Mouse (Mus musculus) embryonic facial prominence, embryonic 13.5 days (tissue): ENCODE data around the gene Nod2. TPM values are rescaled to one million over a fixed set of nuclear protein-coding genes. Genes with fewer than 3 reads are reported as not detected.

ENCODE experiments used
- ATAC-seq: fragments of 200-750 bp; cut with Nextera tagmentation; 2 replicates; pipeline ENCODE4 v1.8.0; 2017; ENCODE audit warnings: low read depth; ENCODE audit not compliant: insufficient number of reproducible peaks, insufficient read depth, low FRiP score, low TSS enrichment
- H3K27ac ChIP-seq: fragments of 300-500 bp; sonication (generic); 2 replicates; pipeline ENCODE4 v1.5.1; 2015; ENCODE audit warnings: moderate library complexity, mild to moderate bottlenecking, inconsistent platforms
- H3K27me3 ChIP-seq: fragments of 300-500 bp; sonication (generic); 2 replicates; pipeline ENCODE4 v1.6.1; 2015; ENCODE audit warnings: mild to moderate bottlenecking, inconsistent platforms
- H3K36me3 ChIP-seq: fragments of 300-500 bp; sonication (generic); 2 replicates; pipeline ENCODE4 v1.6.1; 2015; ENCODE audit warnings: mild to moderate bottlenecking, inconsistent platforms
- H3K4me1 ChIP-seq: fragments of 300-500 bp; sonication (generic); 2 replicates; pipeline ENCODE4 v1.6.1; 2015; ENCODE audit warnings: inconsistent platforms
- H3K4me2 ChIP-seq: fragments of 300-500 bp; sonication (generic); 2 replicates; pipeline ENCODE4 v1.6.1; 2015; ENCODE audit warnings: moderate library complexity, mild to moderate bottlenecking, inconsistent platforms
- H3K4me3 ChIP-seq: fragments of 300-500 bp; sonication (generic); 2 replicates; pipeline ENCODE4 v1.5.1; 2015; ENCODE audit warnings: mild to moderate bottlenecking, inconsistent platforms
- H3K9ac ChIP-seq: fragments of 300-500 bp; sonication (generic); 2 replicates; pipeline ENCODE4 v1.6.1; 2015; ENCODE audit warnings: mild to moderate bottlenecking, inconsistent platforms
- H3K9me3 ChIP-seq: fragments of 300-500 bp; sonication (generic); 2 replicates; pipeline ENCODE4 v1.6.1; 2016; ENCODE audit warnings: inconsistent platforms
- WGBS: fragments of 180-500 bp; shearing (Covaris S2); methylation state at CpG from one replicate; pipeline ENCODE4 v1.1.7; 2015; ENCODE audit warnings: mixed read lengths; 5-methylcytosine and 5-hydroxymethylcytosine counted together
- polyA plus RNA-seq: library from polyadenylated mRNA; unstranded; fragments of >200 nt; fragmentation: Nextera tagmentation; extraction: Ambion mirVana; gene quantifications from 2 replicates; pipeline ENCODE4 v1.2.1, GENCODE M21; 2015

Nod2 gene
- polyA plus RNA-seq, 1 experiment from 2014 or later, result 0.31 TPM

DNA sequence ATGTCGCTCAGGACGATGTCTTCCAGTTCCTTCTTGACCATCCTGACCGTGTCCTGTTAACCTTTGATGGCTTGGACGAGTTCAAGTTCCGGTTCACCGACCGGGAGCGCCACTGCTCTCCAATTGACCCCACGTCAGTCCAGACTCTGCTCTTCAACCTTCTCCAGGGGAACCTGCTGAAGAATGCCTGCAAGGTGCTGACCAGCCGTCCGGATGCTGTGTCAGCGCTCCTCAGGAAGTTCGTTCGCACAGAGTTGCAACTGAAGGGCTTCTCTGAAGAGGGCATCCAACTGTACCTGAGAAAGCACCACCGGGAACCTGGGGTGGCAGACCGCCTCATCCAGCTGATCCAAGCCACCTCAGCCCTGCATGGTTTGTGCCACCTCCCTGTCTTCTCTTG is 17.0 kb downstream of the Nod2 start:
- H3K4me3 ChIP-seq, result no peak overlapping the region
- H3K9me3 ChIP-seq, result no peaks in the 10 kb centered on the region
- 83% methylated on average over 16 of the region's 16 CpGs for WGBS
- H3K27me3 ChIP-seq, result no peaks in the 10 kb centered on the region
- no peak overlapping the region for H3K9ac ChIP-seq
- ATAC-seq, result no peak
- no peak overlapping the region for H3K27ac ChIP-seq
- peaks cover 33% of the 10 kb centered on the region for H3K4me1 ChIP-seq
- H3K36me3 ChIP-seq, result peaks cover 3% of the 10 kb centered on the region; the same call in 1 of the 2 replicates
- no peak overlapping the region for H3K4me2 ChIP-seq

DNA sequence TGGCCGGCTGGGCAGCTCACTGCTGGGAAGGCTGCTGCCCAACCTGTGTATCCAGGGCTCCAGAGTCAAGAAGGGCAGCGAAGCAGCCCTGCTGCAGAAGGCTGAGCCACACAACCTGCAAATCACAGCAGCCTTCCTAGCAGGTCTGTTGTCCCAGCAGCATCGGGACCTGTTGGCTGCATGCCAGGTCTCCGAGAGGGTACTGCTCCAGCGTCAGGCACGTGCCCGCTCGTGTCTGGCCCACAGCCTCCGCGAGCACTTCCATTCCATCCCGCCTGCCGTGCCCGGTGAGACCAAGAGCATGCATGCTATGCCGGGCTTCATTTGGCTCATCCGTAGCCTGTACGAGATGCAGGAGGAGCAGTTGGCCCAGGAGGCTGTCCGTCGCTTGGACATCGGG is 17.8 kb downstream of the Nod2 start:
- Histone ChIP-seq H3K4me3 (no peak overlapping the region), H3K27ac (no peak overlapping the region), H3K36me3 (peaks cover 3% of the 10 kb centered on the region; the same call in 1 of the 2 replicates), H3K9ac (no peak overlapping the region), H3K27me3 (no peaks in the 10 kb centered on the region), H3K4me2 (no peak overlapping the region), H3K9me3 (no peaks in the 10 kb centered on the region), H3K4me1 (peaks cover 31% of the 10 kb centered on the region)
- no peak for ATAC-seq
- 89% methylated on average over 19 of the region's 19 CpGs for WGBS

DNA sequence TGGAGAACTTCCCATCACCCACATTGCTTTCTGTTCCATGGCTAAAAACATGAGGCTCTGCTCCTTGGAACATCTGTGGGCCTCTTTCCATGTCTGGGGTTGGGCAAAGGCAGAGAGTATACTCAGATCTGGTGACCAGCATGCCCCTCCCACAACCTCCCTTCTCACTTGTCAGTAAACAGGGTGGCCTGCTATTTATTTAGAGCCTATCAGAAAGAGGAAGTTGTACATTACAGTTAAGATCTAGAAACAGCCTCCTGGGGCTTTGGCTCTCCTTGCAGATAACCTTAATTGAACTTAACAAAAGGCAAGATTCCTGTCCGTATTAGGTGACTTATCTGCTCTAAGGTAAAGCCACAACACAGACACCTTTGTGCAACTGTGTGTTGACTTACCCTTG is 19.3 kb downstream of the Nod2 start:
- Histone ChIP-seq H3K27ac (no peak overlapping the region), H3K9me3 (no peaks in the 10 kb centered on the region)
- WGBS, result 39% methylated on average over 1 of the region's 1 CpGs

DNA sequence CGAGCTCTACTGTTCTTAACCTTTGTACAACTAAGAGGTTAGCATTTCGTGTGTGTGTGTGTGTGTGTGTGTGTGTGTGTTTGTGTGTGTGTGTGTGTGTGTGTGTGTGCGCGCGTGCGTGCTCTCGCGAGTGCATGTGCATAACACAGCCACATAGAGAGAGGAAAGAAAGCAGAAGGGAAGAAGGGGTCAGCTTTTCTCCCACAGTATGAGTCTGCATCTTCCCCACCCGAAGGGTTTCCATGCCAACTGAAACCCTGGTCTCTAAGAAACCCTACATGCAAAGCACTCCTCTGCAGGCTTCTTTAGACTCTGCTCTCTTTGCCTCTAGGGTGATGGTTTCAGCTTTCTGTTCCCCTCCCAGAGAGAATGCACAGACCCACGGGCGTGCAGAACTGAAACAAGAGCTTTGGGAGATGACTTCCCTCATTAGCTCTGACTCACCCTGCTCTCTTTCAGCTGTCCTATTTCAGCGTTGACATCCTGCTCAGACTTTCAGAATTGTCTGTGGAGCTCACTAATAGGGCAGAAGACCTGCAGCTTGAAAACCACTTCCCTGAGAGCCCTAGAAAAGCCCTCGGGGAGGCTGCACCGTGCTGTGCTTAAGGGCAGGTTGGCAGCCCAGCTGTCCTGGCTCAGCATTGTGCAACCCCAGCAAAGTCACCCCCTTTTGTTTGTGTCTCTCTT is 21.4 kb downstream of the Nod2 start:
- H3K27me3 ChIP-seq, result no peaks in the 10 kb centered on the region
- no peak overlapping the region for H3K9ac ChIP-seq
- no peak for ATAC-seq
- WGBS, result 53% methylated on average over 14 of the region's 14 CpGs
- H3K4me3 ChIP-seq, result no peak overlapping the region
- peak overlapping the region; percentile 41 for H3K27ac ChIP-seq
- peaks cover 36% of the 10 kb centered on the region for H3K4me1 ChIP-seq
- H3K4me2 ChIP-seq, result no peak overlapping the region
- H3K36me3 ChIP-seq, result peaks cover 3% of the 10 kb centered on the region; the same call in 1 of the 2 replicates
- no peaks in the 10 kb centered on the region for H3K9me3 ChIP-seq

More for the DNA sequence above, 19.3 kb downstream of the Nod2 start:
- H3K4me1 ChIP-seq, result peaks cover 27% of the 10 kb centered on the region
- no peak overlapping the region for H3K9ac ChIP-seq
- H3K4me2 ChIP-seq, result no peak overlapping the region
- H3K27me3 ChIP-seq, result no peaks in the 10 kb centered on the region
- H3K4me3 ChIP-seq, result no peak overlapping the region
- ATAC-seq, result no peak
- peaks cover 3% of the 10 kb centered on the region; the same call in 1 of the 2 replicates for H3K36me3 ChIP-seq

DNA sequence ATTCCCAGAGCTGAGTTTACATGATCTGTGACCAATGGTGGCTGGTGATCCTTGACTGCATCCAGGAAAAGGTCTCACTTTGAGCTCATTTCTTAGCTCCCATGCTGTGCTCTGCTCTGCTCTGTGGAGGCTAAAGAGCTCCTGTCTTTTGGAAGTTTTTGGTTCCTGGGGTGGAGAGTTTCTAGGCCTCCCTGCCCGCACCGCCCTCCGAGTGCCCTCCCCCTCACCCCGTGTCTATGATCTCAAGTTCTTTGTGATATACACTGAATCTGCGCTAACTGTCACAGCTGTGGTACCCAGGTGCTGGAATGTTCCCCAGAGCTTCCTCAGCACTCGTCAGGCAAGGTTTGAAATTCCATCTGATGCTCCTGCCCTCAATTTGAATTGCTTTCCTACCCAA is 23.7 kb downstream of the Nod2 start:
- no peak overlapping the region for H3K4me2 ChIP-seq
- H3K27me3 ChIP-seq, result no peaks in the 10 kb centered on the region
- H3K4me1 ChIP-seq, result peaks cover 28% of the 10 kb centered on the region
- H3K9me3 ChIP-seq, result no peaks in the 10 kb centered on the region
- no peak overlapping the region for H3K4me3 ChIP-seq
- WGBS, result 74% methylated on average over 6 of the region's 6 CpGs
- H3K27ac ChIP-seq, result no peak overlapping the region
- no peak overlapping the region for H3K9ac ChIP-seq
- no peak for ATAC-seq
- no peaks in the 10 kb centered on the region for H3K36me3 ChIP-seq

DNA sequence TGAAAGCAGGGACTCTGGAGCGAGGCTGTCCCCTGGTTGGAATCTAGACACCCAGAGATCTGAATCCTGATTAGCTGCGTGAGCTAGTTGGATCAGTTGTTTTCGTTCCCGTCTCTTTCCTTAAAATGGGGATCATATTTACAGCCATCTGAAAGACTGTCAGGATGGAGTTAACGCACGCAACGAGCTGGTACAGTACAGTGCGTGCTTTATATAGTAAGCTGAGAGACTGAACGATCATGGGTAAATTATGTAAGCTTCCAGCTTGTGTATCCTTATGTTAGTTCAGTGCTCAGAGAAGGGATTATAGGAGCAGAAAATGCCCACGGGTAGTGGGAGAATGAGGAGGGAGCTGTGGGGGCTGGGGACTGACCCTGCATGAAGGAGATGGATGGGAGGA is 24.5 kb downstream of the Nod2 start:
- Histone ChIP-seq H3K27me3 (no peaks in the 10 kb centered on the region), H3K9ac (no peak overlapping the region), H3K4me3 (no peak overlapping the region), H3K4me1 (peaks cover 33% of the 10 kb centered on the region), H3K36me3 (no peaks in the 10 kb centered on the region), H3K27ac (0 out of 2 replicates have a peak overlapping the region, but pooled peaks have one; percentile 5), H3K9me3 (no peaks in the 10 kb centered on the region), H3K4me2 (no peak overlapping the region)
- no peak for ATAC-seq
- 52% methylated on average over 10 of the region's 10 CpGs for WGBS

DNA sequence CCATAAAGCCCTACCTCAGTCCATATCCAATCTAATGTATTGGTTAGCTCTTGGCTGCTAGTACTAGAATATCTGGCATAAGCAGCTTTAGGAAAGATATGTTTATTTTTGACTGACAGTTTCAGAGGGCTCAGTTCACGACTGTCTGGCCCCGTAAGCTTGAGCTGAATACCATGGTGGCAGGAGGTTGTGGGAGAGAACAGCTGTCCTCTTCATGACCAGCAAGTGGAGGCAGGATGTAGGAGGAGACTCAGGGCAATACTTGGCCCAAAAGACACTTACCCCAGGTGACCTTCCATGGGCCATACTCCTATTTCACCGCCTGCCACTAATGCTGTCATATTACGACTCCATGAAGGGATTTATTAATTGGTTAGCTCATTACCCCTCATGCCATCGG is 26.7 kb downstream of the Nod2 start:
- WGBS, result 84% methylated on average over 5 of the region's 5 CpGs
- ATAC-seq, result no peak
- Histone ChIP-seq H3K36me3 (no peaks in the 10 kb centered on the region), H3K27ac (no peak overlapping the region), H3K9ac (no peak overlapping the region), H3K4me2 (no peak overlapping the region), H3K27me3 (no peaks in the 10 kb centered on the region), H3K4me3 (no peak overlapping the region), H3K9me3 (no peaks in the 10 kb centered on the region), H3K4me1 (peaks cover 39% of the 10 kb centered on the region)

DNA sequence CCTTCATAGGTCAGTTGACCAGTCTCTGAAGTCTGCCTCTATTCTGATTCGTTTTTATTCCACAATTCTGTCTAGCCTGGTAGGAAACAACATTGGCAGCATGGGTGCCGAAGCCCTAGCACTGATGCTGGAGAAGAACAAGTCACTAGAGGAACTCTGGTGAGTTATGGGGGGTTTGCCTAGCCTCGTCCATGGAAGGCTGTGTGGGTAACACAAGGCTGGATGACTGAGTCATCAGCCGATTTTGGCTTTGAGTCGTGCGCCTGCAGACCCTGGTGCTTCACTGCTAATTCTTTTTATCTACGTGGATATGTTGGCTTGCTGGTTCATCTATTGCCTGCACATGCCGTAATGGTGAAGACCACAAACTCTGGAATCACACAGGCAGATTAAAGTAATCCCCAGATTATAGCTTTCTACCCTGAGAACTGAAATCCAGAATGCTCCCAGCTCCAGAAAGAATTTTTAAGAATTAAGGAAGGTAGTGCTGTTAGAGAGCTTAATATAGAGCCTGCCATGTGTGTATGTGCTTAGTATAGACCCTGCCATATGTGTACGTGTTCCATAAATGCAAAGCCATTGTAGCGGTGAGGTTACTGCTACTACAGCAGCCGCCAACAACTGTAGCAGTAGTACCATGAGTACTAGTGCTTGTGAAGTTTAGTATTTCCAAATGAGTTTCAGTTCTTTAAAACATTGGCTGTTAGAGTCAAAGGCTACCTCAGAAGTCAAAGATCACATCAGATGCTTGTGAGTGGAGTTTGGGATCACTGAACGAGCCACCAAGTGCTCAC is 28.5 kb downstream of the Nod2 start:
- Histone ChIP-seq H3K4me3 (no peak overlapping the region), H3K27ac (no peak overlapping the region), H3K4me1 (peaks cover 41% of the 10 kb centered on the region), H3K9ac (no peak overlapping the region), H3K4me2 (no peak overlapping the region), H3K36me3 (no peaks in the 10 kb centered on the region), H3K27me3 (no peaks in the 10 kb centered on the region), H3K9me3 (no peaks in the 10 kb centered on the region)
- WGBS, result 85% methylated on average over 12 of the region's 12 CpGs
- ATAC-seq, result no peak

DNA sequence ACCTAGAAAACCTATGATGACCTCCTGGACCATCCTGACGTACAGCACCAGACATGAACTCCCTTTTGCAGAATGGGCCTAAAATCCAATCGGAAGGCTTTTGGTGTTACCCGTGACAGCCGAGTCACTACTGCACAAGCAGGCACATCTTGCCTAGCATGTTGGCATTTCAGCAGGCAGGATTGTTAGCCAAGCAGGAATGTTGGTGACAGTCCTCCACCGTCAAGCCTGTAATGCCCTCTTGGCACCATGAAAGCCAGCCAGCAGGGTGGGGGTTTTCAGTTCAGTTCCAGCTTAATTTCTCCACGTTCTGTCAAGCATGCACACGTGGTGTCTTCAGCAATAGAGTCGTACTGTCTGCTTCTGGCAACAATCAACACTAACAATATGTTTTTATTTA is 30.0 kb downstream of the Nod2 start:
- 57% methylated on average over 8 of the region's 8 CpGs for WGBS
- no peaks in the 10 kb centered on the region for H3K27me3 ChIP-seq
- no peak overlapping the region for H3K27ac ChIP-seq
- H3K36me3 ChIP-seq, result no peaks in the 10 kb centered on the region
- H3K9ac ChIP-seq, result no peak overlapping the region
- no peaks in the 10 kb centered on the region for H3K9me3 ChIP-seq
- no peak overlapping the region for H3K4me2 ChIP-seq
- no peak overlapping the region for H3K4me3 ChIP-seq
- no peak for ATAC-seq
- peaks cover 32% of the 10 kb centered on the region for H3K4me1 ChIP-seq

DNA sequence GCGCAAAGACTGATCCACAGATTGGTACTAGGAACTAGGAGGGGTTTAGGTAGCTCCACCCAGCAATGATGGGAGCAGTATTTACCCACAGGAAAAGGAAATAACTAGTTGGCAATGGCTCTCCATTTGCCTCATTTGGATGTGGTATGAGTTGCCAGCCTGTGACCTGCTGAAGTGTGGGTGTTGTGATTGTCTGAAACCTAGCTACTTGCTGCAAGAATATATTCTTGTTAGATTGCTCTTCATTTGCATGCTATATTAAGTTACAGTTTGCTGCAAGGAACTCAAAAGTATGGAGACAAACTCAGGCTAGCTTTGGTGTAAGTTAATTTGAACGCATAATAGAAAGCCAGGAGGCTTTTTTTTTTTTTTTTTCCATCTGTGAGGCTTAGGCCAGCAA is 33.5 kb downstream of the Nod2 start:
- H3K9ac ChIP-seq, result no peak overlapping the region
- H3K36me3 ChIP-seq, result no peaks in the 10 kb centered on the region
- no peak overlapping the region for H3K27ac ChIP-seq
- H3K9me3 ChIP-seq, result no peaks in the 10 kb centered on the region
- no peak for ATAC-seq
- no peaks in the 10 kb centered on the region for H3K27me3 ChIP-seq
- H3K4me1 ChIP-seq, result peaks cover 29% of the 10 kb centered on the region
- H3K4me2 ChIP-seq, result no peak overlapping the region
- WGBS, result 74% methylated on average over 2 of the region's 2 CpGs
- no peak overlapping the region for H3K4me3 ChIP-seq

DNA sequence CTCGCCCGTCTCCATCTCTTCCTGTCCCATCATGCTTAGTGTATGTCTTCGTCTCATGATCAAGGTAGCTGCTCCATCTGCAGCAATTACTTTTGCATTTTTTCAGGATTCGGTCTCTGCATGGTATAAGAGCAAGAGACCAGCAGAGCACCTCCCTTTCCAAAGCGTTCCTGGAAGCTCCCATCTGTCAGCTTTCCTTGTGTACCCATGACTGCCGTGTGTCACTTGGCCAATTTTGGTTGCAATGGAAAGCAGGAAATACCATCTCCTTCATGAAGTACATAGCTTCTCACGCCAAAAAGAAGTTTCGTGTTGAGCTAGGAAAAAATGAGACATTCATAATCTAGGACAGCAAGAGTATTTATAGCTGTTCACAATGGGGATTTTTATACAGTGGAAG is 33.9 kb downstream of the Nod2 start:
- Histone ChIP-seq H3K4me2 (no peak overlapping the region), H3K36me3 (no peaks in the 10 kb centered on the region), H3K27ac (no peak overlapping the region), H3K4me3 (no peak overlapping the region), H3K27me3 (no peaks in the 10 kb centered on the region), H3K4me1 (peaks cover 30% of the 10 kb centered on the region), H3K9ac (no peak overlapping the region), H3K9me3 (no peaks in the 10 kb centered on the region)
- WGBS, result 79% methylated on average over 8 of the region's 8 CpGs
- no peak for ATAC-seq
